Mouse (Mus musculus): ENCODE results near the gene Def8. TPM values are rescaled to one million over a fixed set of nuclear protein-coding genes. Genes with fewer than 3 reads are reported as not detected.
"Not testable (repeated sequence)": the region's sequence is repeated elsewhere in the genome, so short reads cannot be mapped to it uniquely, and the experiment has no call there.

Def8 gene
- polyA plus RNA-seq, 1 experiment from 2014 or later: 20.6 TPM

DNA sequence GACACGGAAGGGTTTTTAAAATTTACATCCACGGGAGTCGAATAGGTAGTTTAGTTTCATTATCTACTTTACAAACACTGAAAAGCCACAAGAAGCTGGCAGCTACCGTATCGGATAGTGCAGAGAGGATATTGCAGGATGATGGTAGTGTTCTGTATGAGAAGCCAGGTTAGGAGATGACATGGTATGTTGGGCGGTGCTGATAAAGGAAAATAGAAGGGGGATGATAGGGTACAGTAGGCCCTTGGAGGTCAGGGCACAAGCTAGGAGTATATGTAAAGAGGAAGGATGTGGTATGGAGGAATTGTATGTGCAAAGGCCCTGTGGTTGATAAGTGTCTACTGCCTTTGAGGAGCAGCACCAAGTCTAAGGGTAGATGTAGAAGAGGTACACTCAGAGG lies 31.2 kb downstream of the Def8 start:
- Histone ChIP-seq H3K27ac (replicated peaks) (no peak overlapping the region), H3K4me3 (ENCODE audit: low read depth, low read length) (no peak overlapping the region), H3K36me3 (ENCODE audit: control insufficient read depth, insufficient read depth, low read length) (peaks cover 23% of the 10 kb centered on the region), H3K9ac (ENCODE audit: low read length) (no peak overlapping the region), H3K9me3 (ENCODE audit: control insufficient read depth, low read length) (no peaks in the 10 kb centered on the region), H3K27me3 (ENCODE audit: control insufficient read depth, insufficient read depth, low read length) (no peaks in the 10 kb centered on the region), H3K4me2 (replicated peaks; ENCODE audit: low read depth) (no peak overlapping the region), H3K4me1 (replicated peaks; ENCODE audit: control insufficient read depth, insufficient read depth) (no peaks in the 10 kb centered on the region)
- no peak for TF ChIP-seq EP300 (optimal IDR thresholded peaks at IDR 0.05)
- TF ChIP-seq CTCF (IDR thresholded peaks at IDR 0.05; ENCODE audit: low read depth): no peak
- ATAC-seq (ENCODE audit: low FRiP score, low TSS enrichment): no peak
- WGBS: 89% methylated on average over 6 of the region's 6 CpGs
- no peak for DNase-seq (ENCODE audit: low spot score)

DNA sequence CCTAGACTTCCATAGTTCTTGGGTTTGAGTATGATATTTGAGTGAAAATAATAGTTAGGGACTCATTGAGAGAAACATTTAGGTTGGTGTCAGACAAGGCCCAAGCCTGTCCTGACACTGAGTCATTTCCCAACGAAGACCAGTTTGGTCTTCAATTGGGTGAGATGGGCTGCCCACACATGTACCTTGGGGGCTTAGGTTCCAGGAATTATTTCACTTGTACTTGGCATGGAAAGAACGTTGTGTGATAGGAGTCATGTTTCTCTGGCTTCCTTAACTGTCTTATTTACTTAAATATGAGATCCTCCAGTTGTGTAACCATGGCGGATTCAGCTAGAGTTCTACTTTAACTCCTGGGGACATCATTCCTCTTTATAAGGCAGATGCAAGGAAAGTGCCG lies 40.3 kb downstream of the Def8 start:
- no peaks in the 10 kb centered on the region for H3K9me3 ChIP-seq (ENCODE audit: control insufficient read depth, low read length)
- WGBS: 82% methylated on average over 4 of the region's 4 CpGs
- H3K27ac ChIP-seq (replicated peaks): no peak overlapping the region
- DNase-seq (ENCODE audit: low spot score) (no peak), ATAC-seq (ENCODE audit: low FRiP score, low TSS enrichment) (no peak)
- H3K4me2 ChIP-seq (replicated peaks; ENCODE audit: low read depth): no peak overlapping the region
- no peaks in the 10 kb centered on the region for H3K27me3 ChIP-seq (ENCODE audit: control insufficient read depth, insufficient read depth, low read length)
- H3K4me3 ChIP-seq (ENCODE audit: low read depth, low read length): no peak overlapping the region
- H3K9ac ChIP-seq (ENCODE audit: low read length): no peak overlapping the region
- H3K36me3 ChIP-seq (ENCODE audit: control insufficient read depth, insufficient read depth, low read length): peaks cover 10% of the 10 kb centered on the region
- TF ChIP-seq CTCF (IDR thresholded peaks at IDR 0.05; ENCODE audit: low read depth): no peak
- no peak for TF ChIP-seq EP300 (optimal IDR thresholded peaks at IDR 0.05)
- no peaks in the 10 kb centered on the region for H3K4me1 ChIP-seq (replicated peaks; ENCODE audit: control insufficient read depth, insufficient read depth)

DNA sequence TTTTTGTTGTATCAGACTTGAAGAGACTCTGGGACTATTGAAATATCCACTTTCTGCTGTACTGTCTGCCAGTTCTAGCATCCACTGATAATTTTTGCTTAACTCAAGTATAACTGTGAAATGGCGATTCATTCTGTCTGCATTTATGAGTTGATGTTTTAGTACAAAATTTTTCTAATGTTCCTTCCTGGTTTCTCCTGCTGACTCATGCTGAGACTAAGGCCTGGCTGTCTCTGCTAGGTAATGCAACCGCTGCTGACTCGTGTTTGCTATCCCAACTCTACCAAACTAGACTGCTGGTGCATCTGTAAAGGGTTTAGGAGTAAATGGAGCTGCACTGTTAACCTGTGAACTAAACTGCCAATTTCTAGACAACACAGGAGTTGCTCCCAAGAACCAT lies 44.1 kb downstream of the Def8 start:
- ATAC-seq (ENCODE audit: low FRiP score, low TSS enrichment): peak; percentile 47; the same call in 1 of the 2 replicates
- Histone ChIP-seq H3K4me3 (ENCODE audit: low read depth, low read length) (no peak overlapping the region), H3K4me1 (replicated peaks; ENCODE audit: control insufficient read depth, insufficient read depth) (no peaks in the 10 kb centered on the region), H3K4me2 (replicated peaks; ENCODE audit: low read depth) (no peak overlapping the region), H3K9ac (ENCODE audit: low read length) (no peak overlapping the region), H3K27ac (replicated peaks) (no peak overlapping the region), H3K27me3 (ENCODE audit: control insufficient read depth, insufficient read depth, low read length) (no peaks in the 10 kb centered on the region), H3K36me3 (ENCODE audit: control insufficient read depth, insufficient read depth, low read length) (no peaks in the 10 kb centered on the region), H3K9me3 (ENCODE audit: control insufficient read depth, low read length) (no peaks in the 10 kb centered on the region)
- no peak for DNase-seq (ENCODE audit: low spot score)
- TF ChIP-seq CTCF (IDR thresholded peaks at IDR 0.05; ENCODE audit: low read depth) (no peak), EP300 (optimal IDR thresholded peaks at IDR 0.05) (no peak)
- 75% methylated on average over 3 of the region's 3 CpGs for WGBS

DNA sequence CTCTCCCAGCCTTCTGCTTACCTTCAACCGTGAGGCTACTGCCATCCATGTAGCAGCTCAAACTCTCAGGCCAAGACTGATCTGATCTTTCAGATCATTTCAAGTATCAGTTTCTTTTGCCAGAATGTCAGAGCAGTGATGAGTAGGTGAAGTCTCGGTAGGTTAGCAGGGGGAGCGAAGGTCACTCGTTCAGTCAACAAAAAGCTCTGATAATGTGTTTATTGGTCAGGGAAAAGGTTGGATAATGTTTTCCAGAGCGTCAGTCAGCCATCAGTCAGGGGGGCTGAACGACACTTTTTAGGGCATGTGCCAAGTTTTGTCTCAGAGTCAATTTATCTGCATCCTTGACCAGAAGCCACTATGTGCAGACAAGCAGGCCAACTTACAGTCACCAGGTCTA lies 49.7 kb downstream of the Def8 start:
- H3K4me1 ChIP-seq (replicated peaks; ENCODE audit: control insufficient read depth, insufficient read depth); H3K4me2 ChIP-seq (replicated peaks; ENCODE audit: low read depth); DNase-seq (ENCODE audit: low spot score); ATAC-seq (ENCODE audit: low FRiP score, low TSS enrichment); H3K36me3 ChIP-seq (ENCODE audit: control insufficient read depth, insufficient read depth, low read length); H3K4me3 ChIP-seq (ENCODE audit: low read depth, low read length); H3K27me3 ChIP-seq (ENCODE audit: control insufficient read depth, insufficient read depth, low read length); H3K9me3 ChIP-seq (ENCODE audit: control insufficient read depth, low read length); H3K9ac ChIP-seq (ENCODE audit: low read length); H3K27ac ChIP-seq (replicated peaks): not testable (repeated sequence)
- 53% methylated on average over 6 of the region's 6 CpGs for WGBS

DNA sequence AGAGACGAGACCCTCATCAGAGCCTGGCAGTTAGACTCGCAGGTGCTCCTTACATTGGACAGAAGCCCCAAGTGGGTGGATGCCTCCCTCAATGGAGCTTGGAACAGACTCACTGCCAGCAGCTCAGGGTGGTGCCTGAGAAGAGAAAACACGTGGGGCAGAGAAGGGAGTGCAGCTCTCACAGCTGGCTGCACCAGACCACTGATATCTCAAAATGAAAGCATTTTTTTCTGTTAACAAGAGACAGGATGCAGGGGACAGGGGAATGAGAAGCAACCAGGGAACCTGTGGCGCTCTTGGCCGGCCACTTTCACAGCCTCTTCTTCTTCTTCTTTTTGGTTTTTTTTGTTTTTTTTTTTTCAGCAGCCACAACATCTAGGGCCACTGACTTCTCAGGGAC lies 51.2 kb downstream of the Def8 start:
- H3K9me3 ChIP-seq (ENCODE audit: control insufficient read depth, low read length); H3K4me3 ChIP-seq (ENCODE audit: low read depth, low read length); H3K4me1 ChIP-seq (replicated peaks; ENCODE audit: control insufficient read depth, insufficient read depth); H3K27ac ChIP-seq (replicated peaks); H3K9ac ChIP-seq (ENCODE audit: low read length); H3K4me2 ChIP-seq (replicated peaks; ENCODE audit: low read depth); DNase-seq (ENCODE audit: low spot score); ATAC-seq (ENCODE audit: low FRiP score, low TSS enrichment); H3K36me3 ChIP-seq (ENCODE audit: control insufficient read depth, insufficient read depth, low read length); H3K27me3 ChIP-seq (ENCODE audit: control insufficient read depth, insufficient read depth, low read length): not testable (repeated sequence)
- 63% methylated on average over 5 of the region's 5 CpGs for WGBS

DNA sequence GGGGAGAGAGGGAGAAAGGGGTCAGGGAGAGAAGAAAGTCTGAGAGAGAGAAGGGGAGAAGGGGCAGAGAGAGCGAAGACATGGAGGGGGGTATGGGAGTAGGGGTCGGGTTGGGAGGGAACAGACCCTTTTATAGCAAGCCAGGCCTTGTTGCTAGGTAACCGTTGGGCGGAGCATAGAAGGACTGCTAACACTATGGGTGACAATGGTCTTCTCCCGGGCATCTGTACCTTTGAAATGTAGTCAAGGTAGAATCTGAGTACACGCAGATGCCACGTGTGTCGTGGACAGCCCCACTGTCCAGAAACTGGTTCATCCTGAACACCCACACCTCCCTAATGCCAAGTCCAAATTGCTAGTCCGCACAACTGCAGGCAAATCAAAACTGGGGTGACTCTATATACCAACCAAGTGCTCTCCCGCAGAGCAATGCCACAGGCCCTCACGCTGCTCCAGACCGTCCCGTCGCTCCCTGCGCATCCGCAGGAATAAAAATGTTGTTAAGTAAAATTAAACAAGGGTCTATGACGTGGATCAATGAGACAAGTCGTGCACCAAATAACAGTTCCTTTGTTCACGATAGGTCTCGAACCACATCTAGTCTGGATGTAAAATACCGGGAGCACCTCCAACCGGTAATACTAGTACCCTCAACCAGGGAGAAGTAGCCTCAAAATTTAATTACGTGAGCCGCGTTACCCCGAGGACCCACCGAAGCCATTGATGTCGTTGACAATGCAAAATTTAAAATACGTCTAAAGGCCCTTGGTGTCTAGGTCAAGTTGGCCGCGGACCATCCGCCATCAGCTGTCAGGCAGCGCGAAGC lies 53.8 kb downstream of the Def8 start:
- no peak for DNase-seq (ENCODE audit: low spot score)

More for the DNA sequence above, 53.8 kb downstream of the Def8 start:
- 6% methylated on average over 34 of the region's 34 CpGs for WGBS
- Histone ChIP-seq H3K27ac (replicated peaks) (peak overlapping the region; percentile 89), H3K27me3 (ENCODE audit: control insufficient read depth, insufficient read depth, low read length) (no peaks in the 10 kb centered on the region), H3K4me3 (ENCODE audit: low read depth, low read length) (peak overlapping the region; percentile 89), H3K4me2 (replicated peaks; ENCODE audit: low read depth) (peak overlapping the region; percentile 81), H3K9ac (ENCODE audit: low read length) (peak overlapping the region; percentile 82), H3K9me3 (ENCODE audit: control insufficient read depth, low read length) (no peaks in the 10 kb centered on the region), H3K4me1 (replicated peaks; ENCODE audit: control insufficient read depth, insufficient read depth) (peaks cover 5% of the 10 kb centered on the region; the same call in 1 of the 2 replicates), H3K36me3 (ENCODE audit: control insufficient read depth, insufficient read depth, low read length) (no peaks in the 10 kb centered on the region)
- no peak for TF ChIP-seq EP300 (optimal IDR thresholded peaks at IDR 0.05)
- no peak for TF ChIP-seq CTCF (IDR thresholded peaks at IDR 0.05; ENCODE audit: low read depth)
- ATAC-seq (ENCODE audit: low FRiP score, low TSS enrichment): peak; percentile 23

Data from stomach, postnatal 0 days (tissue).